Mouse (Mus musculus) MEL (cell line): ENCODE results near the gene Aco2. TPM values are rescaled to one million over a fixed set of nuclear protein-coding genes. Genes with fewer than 3 reads are reported as not detected.

Source experiments
- DNase-seq: peaks from one replicate; pipeline ENCODE4 v3.0.0; 2011; ENCODE audit warnings: low read depth, low spot score
- H3K27ac ChIP-seq: 2 replicates; pipeline ENCODE4 v1.5.1; 2012; ENCODE audit warnings: low read depth, mild to moderate bottlenecking, control low read depth, low read length, moderate library complexity; ENCODE audit not compliant: control insufficient read depth
- H3K27me3 ChIP-seq, 2 experiments: fragments of 150-350 bp in 1 of 2; sonication (generic) in 1 of 2; 2 replicates each; pipeline ENCODE4 v1.6.1; 2012; ENCODE audit warnings: low read length in 2 of 2, mild to moderate bottlenecking in 2 of 2, improper control_type of control experiment in 1 of 2, moderate library complexity in 1 of 2; ENCODE audit not compliant: insufficient read depth in 2 of 2, control insufficient read depth in 1 of 2
- H3K36me3 ChIP-seq, 2 experiments: 2 replicates each; pipeline ENCODE4 v1.6.1; 2012 to 2014; ENCODE audit warnings: low read length in 2 of 2, improper control_type of control experiment in 1 of 2, inconsistent platforms in 1 of 2, mild to moderate bottlenecking in 1 of 2; ENCODE audit not compliant: insufficient read depth in 2 of 2, control insufficient read depth in 1 of 2
- H3K4me1 ChIP-seq, 2 experiments: fragments of 150-350 bp in 1 of 2; sonication (generic) in 1 of 2; 2 replicates each; pipeline ENCODE4 v1.6.1; 2012; ENCODE audit warnings: low read length in 2 of 2, improper control_type of control experiment in 1 of 2, mild to moderate bottlenecking in 1 of 2; ENCODE audit not compliant: insufficient read depth in 2 of 2, control insufficient read depth in 1 of 2
- H3K4me3 ChIP-seq, 2 experiments: fragments of 150-350 bp in 1 of 2; sonication (generic) in 1 of 2; 2 replicates each; pipeline ENCODE4 v1.5.1; 2012; ENCODE audit warnings: low read depth in 2 of 2, low read length in 2 of 2, mild to moderate bottlenecking in 2 of 2, moderate library complexity in 2 of 2, control low read depth in 1 of 2, improper control_type of control experiment in 1 of 2; ENCODE audit not compliant: control insufficient read depth in 1 of 2, insufficient read depth in 1 of 2
- H3K79me2 ChIP-seq: 2 replicates; pipeline ENCODE4 v1.6.1; 2012; ENCODE audit warnings: mild to moderate bottlenecking, low read length, moderate library complexity; ENCODE audit not compliant: control insufficient read depth, poor library complexity, insufficient read depth
- H3K9ac ChIP-seq: 2 replicates; pipeline ENCODE4 v1.6.1; 2012; ENCODE audit warnings: low read depth, mild to moderate bottlenecking, control low read depth, low read length, moderate library complexity; ENCODE audit not compliant: control insufficient read depth, poor library complexity, severe bottlenecking
- H3K9me3 ChIP-seq: fragments of 150-350 bp; sonication (generic); replicated peaks from 2 replicates; pipeline ENCODE4 v1.6.1; 2012; ENCODE audit warnings: mild to moderate bottlenecking, low read length, improper control_type of control experiment, moderate library complexity; ENCODE audit not compliant: insufficient read depth
- CTCF ChIP-seq, 3 experiments: IDR thresholded peaks in 2 of 3; conservative IDR thresholded peaks in 1 of 3; 2 replicates each; pipeline ENCODE4 v1.5.1; 2011 to 2012; ENCODE audit warnings: low read length in 3 of 3, low read depth in 2 of 3, mild to moderate bottlenecking in 2 of 3, improper control_type of control experiment in 1 of 3, inconsistent platforms in 1 of 3, mixed read lengths in 1 of 3, moderate library complexity in 1 of 3; ENCODE audit not compliant: control insufficient read depth in 1 of 3, insufficient read depth in 1 of 3, poor library complexity in 1 of 3, severe bottlenecking in 1 of 3
- JUND ChIP-seq: IDR thresholded peaks from 2 replicates; pipeline ENCODE4 v1.6.1; 2011; ENCODE audit warnings: low read depth, mild to moderate bottlenecking, improper control_type of control experiment, low read length
- POLR2A ChIP-seq, 2 experiments: IDR thresholded peaks; 2 replicates each; pipeline ENCODE4 v1.6.1; 2011 to 2012; ENCODE audit warnings: low read length in 2 of 2, mild to moderate bottlenecking in 2 of 2, control low read depth in 1 of 2, improper control_type of control experiment in 1 of 2, low read depth in 1 of 2, moderate library complexity in 1 of 2; ENCODE audit not compliant: control insufficient read depth in 1 of 2, insufficient read depth in 1 of 2, poor library complexity in 1 of 2
- RAD21 ChIP-seq: IDR thresholded peaks from 2 replicates; pipeline ENCODE4 v1.6.1; 2011; ENCODE audit warnings: mild to moderate bottlenecking, low read depth, low read length, improper control_type of control experiment
- SIN3A ChIP-seq: IDR thresholded peaks from 2 replicates; pipeline ENCODE4 v1.6.1; 2012; ENCODE audit warnings: low read length, improper control_type of control experiment, inconsistent platforms
- SMC3 ChIP-seq: IDR thresholded peaks from 2 replicates; pipeline ENCODE4 v1.6.1; 2011; ENCODE audit warnings: low read depth, low read length, improper control_type of control experiment
- TAL1 ChIP-seq: IDR thresholded peaks from 2 replicates; pipeline ENCODE4 v1.6.1; 2012; ENCODE audit warnings: mild to moderate bottlenecking, inconsistent platforms, low read length, moderate library complexity, mixed read lengths
- ZC3H11A ChIP-seq: IDR thresholded peaks from 2 replicates; pipeline ENCODE4 v1.6.1; 2012; ENCODE audit warnings: low read depth, mild to moderate bottlenecking, inconsistent platforms, low read length, improper control_type of control experiment
- ZNF384 ChIP-seq: IDR thresholded peaks from 2 replicates; pipeline ENCODE4 v1.6.1; 2012; ENCODE audit warnings: low read depth, mild to moderate bottlenecking, inconsistent platforms, low read length, improper control_type of control experiment
- polyA plus RNA-seq, 2 experiments: library from polyadenylated mRNA; stranded (reverse) in 1 of 2; unstranded in 1 of 2; fragments of >175 nt in 1 of 2; fragments of >200 nt in 1 of 2; gene quantifications; 2 replicates each; pipeline versions ENCODE4 v1.2.1 to v1.2.4; 2012; ENCODE audit warnings: low replicate concordance in 2 of 2, low read depth in 1 of 2; ENCODE audit not compliant: insufficient read length in 2 of 2, insufficient read depth in 1 of 2, missing spikeins in 1 of 2
- total RNA-seq: library from RNA; depleted of rRNA; stranded (reverse); fragments of 300-350 nt; gene quantifications from 2 replicates; pipeline ENCODE4 v1.2.3, GENCODE M21; 2012

Gene Aco2
- total and polyA plus RNA-seq, 3 experiments, result 248 to 1,242 (median 447) TPM

DNA sequence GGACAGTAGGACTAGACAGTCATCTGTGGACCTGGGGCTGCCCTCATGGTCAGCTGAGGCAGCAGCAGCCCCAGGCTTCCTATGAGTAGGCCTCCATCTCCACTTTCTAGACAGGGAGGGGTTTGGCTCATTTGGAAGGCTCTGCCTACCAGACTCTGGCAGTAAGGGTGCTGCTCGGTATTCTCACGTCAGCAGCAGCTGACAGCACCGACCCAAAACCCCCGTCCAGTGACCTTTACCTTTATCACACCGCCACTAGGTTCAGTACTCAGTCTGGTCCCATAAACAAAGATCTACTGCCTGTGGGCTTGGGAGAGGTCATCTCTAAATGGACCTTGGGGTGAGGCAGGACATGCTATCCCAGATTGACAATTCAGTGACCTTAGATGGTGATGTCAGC lies 43.6 kb downstream of the Aco2 start:
- TF ChIP-seq ZNF384 (no peak), POLR2A (IDR thresholded peaks at IDR 0.05; ENCODE audit: control insufficient read depth in 1 of 2, insufficient read depth in 1 of 2, low read depth in 1 of 2, low read length in 2 of 2, poor library complexity in 1 of 2) (peak in 1 of 2 experiments; percentile 54; a peak in 2 of 4 replicates)
- no peak overlapping the region for H3K27ac ChIP-seq
- no peak overlapping the region for H3K9ac ChIP-seq

DNA sequence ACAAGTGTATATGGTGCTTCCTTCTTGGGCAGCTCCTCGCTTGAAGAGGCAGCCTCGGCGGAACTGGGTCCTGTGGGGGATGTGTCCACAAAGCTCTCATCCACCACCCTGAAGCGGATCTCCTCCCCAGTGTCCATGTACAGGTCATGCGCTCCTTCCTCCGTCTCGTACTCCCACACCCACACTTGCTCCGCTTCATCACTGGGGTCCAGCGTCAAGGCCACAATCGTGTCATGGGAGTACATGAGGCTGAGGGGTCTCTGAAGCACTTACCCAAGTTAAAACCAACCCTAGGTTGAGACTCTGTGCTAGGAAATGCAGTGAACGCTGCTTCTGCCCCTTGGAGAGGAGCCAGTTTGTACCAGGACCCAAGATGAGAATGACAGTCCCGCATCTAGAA lies 45.1 kb downstream of the Aco2 start:
- TF ChIP-seq TAL1, result no peak
- Histone ChIP-seq H3K4me1 (0 out of 4 replicates have a peak, but pooled peaks cover 0 to 2% of the 10 kb centered on the region in 2 experiments), H3K27me3 (no peaks in the 10 kb centered on the region), H3K36me3 (peaks cover 8 to 12% of the 10 kb centered on the region in 2 experiments), H3K27ac (no peak overlapping the region), H3K9me3 (no peaks in the 10 kb centered on the region), H3K9ac (no peak overlapping the region), H3K79me2 (peaks cover 3% of the 10 kb centered on the region), H3K4me3 (no peak overlapping the region)
- DNase-seq, result no peak

More for the DNA sequence above, 43.6 kb downstream of the Aco2 start:
- Histone ChIP-seq H3K4me1 (0 out of 4 replicates have a peak, but pooled peaks cover 0 to 2% of the 10 kb centered on the region in 2 experiments), H3K27me3 (no peaks in the 10 kb centered on the region), H3K9me3 (no peaks in the 10 kb centered on the region), H3K79me2 (no peaks in the 10 kb centered on the region), H3K36me3 (peaks cover 8 to 12% of the 10 kb centered on the region in 2 experiments), H3K4me3 (no peak overlapping the region)
- no peak for DNase-seq

DNA sequence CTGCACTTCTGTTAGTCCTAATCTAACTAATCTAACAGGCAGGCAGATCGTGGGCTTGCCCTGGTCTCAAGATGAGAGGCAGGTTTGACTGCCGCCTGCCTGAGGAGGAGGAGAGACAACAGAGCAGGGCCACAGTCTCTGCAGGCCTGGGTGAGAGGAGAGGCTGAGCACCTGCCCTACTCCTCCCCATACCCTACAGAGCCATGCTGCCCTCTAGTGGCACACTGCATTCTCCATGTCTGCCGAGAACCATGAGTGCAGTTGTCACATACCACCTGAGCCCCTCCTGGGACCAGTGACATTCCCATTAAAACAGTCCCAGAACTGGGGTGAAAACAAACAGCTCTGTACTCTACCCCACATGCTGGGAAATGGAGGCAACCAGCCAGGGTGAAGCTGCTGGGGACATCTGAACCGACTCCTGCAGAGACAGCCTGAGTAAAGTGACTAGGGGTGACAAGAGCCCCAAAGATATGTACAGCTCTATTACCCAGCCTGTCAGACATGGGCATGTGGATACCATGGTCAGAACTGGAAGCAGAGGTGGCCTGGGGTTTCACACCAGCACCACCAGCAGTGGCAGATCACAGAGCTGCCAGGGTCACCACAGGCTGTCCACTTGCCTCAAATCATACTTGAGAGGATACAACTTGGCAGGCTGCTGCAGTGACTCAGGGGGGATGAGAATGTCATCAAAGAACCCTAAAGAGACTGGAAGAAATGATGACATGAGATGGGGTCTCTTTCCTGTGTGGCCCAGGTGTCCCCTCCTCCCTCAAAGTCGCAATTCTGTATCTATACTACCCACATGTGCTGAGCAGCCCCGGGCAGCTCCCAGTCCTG lies 45.7 kb downstream of the Aco2 start:
- 0 out of 4 replicates have a peak, but pooled peaks cover 0 to 2% of the 10 kb centered on the region in 2 experiments for H3K4me1 ChIP-seq
- TF ChIP-seq ZNF384 (no peak), SMC3 (peak; percentile 67), POLR2A (IDR thresholded peaks at IDR 0.05; ENCODE audit: control insufficient read depth in 1 of 2, insufficient read depth in 1 of 2, low read depth in 1 of 2, low read length in 2 of 2, poor library complexity in 1 of 2) (no peak), ZC3H11A (peak; percentile 61), CTCF (IDR thresholded peaks at IDR 0.05 in 2 of 3, conservative IDR thresholded peaks at IDR 0.05 in 1 of 3; ENCODE audit: control insufficient read depth in 1 of 3, insufficient read depth in 1 of 3, low read depth in 2 of 3, low read length in 3 of 3, poor library complexity in 1 of 3, severe bottlenecking in 1 of 3) (peak; percentile 84 to 94 (median 89)), RAD21 (peak; percentile 76), JUND (no peak), SIN3A (0 out of 2 replicates have a peak, but pooled peaks have one; percentile 36)
- H3K27me3 ChIP-seq, result no peaks in the 10 kb centered on the region
- peaks cover 8 to 12% of the 10 kb centered on the region in 2 experiments for H3K36me3 ChIP-seq
- peak; percentile 77 for DNase-seq
- peaks cover 8% of the 10 kb centered on the region for H3K79me2 ChIP-seq
- H3K9ac ChIP-seq, result no peak overlapping the region
- no peak overlapping the region for H3K27ac ChIP-seq
- H3K4me3 ChIP-seq, result no peak overlapping the region
- H3K9me3 ChIP-seq, result no peaks in the 10 kb centered on the region
